Mouse (Mus musculus) heart, postnatal 0 days (tissue): ENCODE results near the gene Map6d1.

ENCODE experiments used
- CTCF ChIP-seq: IDR thresholded peaks from 2 replicates; pipeline ENCODE4 v1.5.1; 2016; ENCODE audit warnings: antibody characterized with exemption, control low read depth, low read depth
- EP300 ChIP-seq: IDR thresholded peaks from 2 replicates; pipeline ENCODE4 v1.6.1; 2016; ENCODE audit warnings: antibody characterized with exemption, low read depth

GRCm38 (mm10) chr16:20234406-20234805, 6.8 kb downstream of the Map6d1 start:
- TF ChIP-seq CTCF (no peak), EP300 (no peak)
